24 mouse cellular contexts compared by ENCODE assay signal in genomic region chr10:106038033-106038432, GRCm38 (mm10).
"Had no signal": no experiment of that assay in that cellular context is flagged by ENCODE, and none has a peak within 500 bp of the region (broad histone marks: within the 10 kb centered on the region; RNA-seq: fewer than 3 reads in every experiment).

No protein-coding gene starts in this region.

- DNase-seq: gastrocnemius, postnatal 14 days; gastrocnemius, postnatal 36 days; heart, adult 18-20 months; heart, postnatal 10 days; heart, postnatal 4 days; kidney, adult 11 months; kidney, adult 2 months; kidney, adult 9 months; kidney, postnatal 14 days; kidney, postnatal 36 days; left cerebral cortex, postnatal 4 days; liver, embryonic 13.5 days had no signal

- H3K27me3 ChIP-seq: heart, embryonic 12.5 days; hindbrain, embryonic 12.5 days; kidney, embryonic 15.5 days; limb, embryonic 13.5 days; limb, embryonic 15.5 days; liver, embryonic 13.5 days had no signal

- H3K9me3 ChIP-seq: heart, embryonic 10.5 days; heart, embryonic 12.5 days; hindbrain, embryonic 10.5 days; hindbrain, embryonic 12.5 days; kidney, embryonic 15.5 days; limb, embryonic 13.5 days; limb, embryonic 15.5 days; liver, embryonic 13.5 days had no signal

- H3K4me3 ChIP-seq: heart, embryonic 10.5 days; heart, embryonic 12.5 days; hindbrain, embryonic 10.5 days; hindbrain, embryonic 12.5 days; kidney, embryonic 15.5 days; left cerebral cortex, adult 2 months; limb, embryonic 13.5 days; limb, embryonic 15.5 days; liver, embryonic 13.5 days had no signal

- H3K36me3 ChIP-seq: heart, embryonic 10.5 days; heart, embryonic 12.5 days; hindbrain, embryonic 10.5 days; hindbrain, embryonic 12.5 days; kidney, embryonic 15.5 days; limb, embryonic 13.5 days; limb, embryonic 15.5 days; liver, embryonic 13.5 days had no signal

- H3K27ac ChIP-seq: heart, embryonic 10.5 days; hindbrain, embryonic 10.5 days; hindbrain, embryonic 12.5 days; hindbrain, embryonic 14.5 days; kidney, embryonic 15.5 days; kidney, postnatal 0 days; left cerebral cortex, adult 2 months; limb, embryonic 13.5 days; limb, embryonic 15.5 days; liver, embryonic 13.5 days had no signal

- ATAC-seq: hindbrain, embryonic 16.5 days; inflammation-experienced regulatory T-cells, adult 6 months had no signal

- H3K4me2 ChIP-seq: heart, embryonic 12.5 days; hindbrain, embryonic 12.5 days; hindbrain, embryonic 14.5 days; kidney, embryonic 15.5 days; limb, embryonic 13.5 days; limb, embryonic 15.5 days; liver, embryonic 13.5 days had no signal

- H3K9ac ChIP-seq: heart, embryonic 12.5 days; hindbrain, embryonic 12.5 days; hindbrain, embryonic 14.5 days; kidney, embryonic 15.5 days; limb, embryonic 13.5 days; limb, embryonic 15.5 days; liver, embryonic 13.5 days had no signal

- H3K4me1 ChIP-seq: heart, embryonic 10.5 days; heart, embryonic 12.5 days; hindbrain, embryonic 10.5 days; hindbrain, embryonic 12.5 days; kidney, embryonic 15.5 days; limb, embryonic 13.5 days; limb, embryonic 15.5 days; liver, embryonic 13.5 days had no signal
